Mouse (Mus musculus) right cerebral cortex, postnatal 25 days (tissue): ENCODE data around the gene Fam78b.

ENCODE experiments used
- DNase-seq: peaks from one replicate; pipeline ENCODE4 v3.0.0; 2022

Fam78b gene

GRCm38 (mm10) chr1:167102046-167102445 is 100.8 kb downstream of the Fam78b start:
- DNase-seq: no peak

GRCm38 (mm10) chr1:167102566-167102965 is 101.3 kb downstream of the Fam78b start:
- DNase-seq: no peak

DNA sequence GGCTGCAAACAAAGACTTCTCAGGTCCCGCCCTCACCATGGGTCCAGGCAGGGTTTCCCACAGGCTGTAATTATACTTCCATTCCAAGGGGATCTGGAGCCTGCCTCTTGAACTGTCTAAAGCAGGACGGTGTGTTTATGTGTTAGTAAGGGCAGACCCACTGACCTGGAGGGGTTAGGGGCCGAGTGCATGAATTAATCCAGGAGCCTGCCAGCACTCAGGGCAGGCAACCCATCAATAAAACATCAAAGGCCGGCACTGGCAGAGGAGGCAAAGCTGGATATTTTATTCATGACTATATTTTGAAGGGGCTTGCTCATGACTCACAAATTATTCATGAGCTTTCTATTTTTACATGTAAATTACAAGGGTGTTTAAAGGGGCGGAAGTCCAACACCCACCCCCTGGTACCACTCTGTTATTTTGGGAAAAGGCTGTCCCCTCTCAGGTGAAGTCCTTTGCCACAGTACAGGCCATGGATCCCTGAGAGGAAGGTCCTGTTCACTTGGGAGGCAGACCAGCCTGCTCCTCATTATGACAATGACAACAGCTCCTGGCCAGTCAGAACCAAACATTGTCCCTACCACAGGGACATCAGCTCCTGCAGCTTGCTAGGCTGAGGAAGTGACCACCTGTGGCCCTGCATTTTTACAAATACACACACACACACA is 103.9 kb downstream of the Fam78b start:
- no peak for DNase-seq

DNA sequence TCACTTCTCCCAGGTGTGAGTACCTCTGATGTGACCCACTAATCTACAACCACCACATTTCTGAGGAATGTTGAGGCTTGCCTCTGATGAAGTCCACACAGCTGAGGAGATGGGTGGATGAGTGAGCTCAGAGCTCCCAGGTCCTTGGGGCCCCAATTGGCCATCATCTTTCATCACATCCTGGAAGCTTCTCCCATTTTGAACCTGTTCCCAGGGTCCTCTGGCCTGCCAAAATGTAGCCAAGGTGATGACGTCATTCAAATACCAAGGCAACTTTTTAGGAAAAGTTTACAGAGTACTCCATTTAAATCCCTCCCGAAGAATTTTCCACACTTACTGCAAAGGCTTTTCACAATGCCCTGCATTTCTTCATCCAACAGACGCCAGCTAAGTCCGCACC is 104.7 kb downstream of the Fam78b start:
- no peak for DNase-seq

DNA sequence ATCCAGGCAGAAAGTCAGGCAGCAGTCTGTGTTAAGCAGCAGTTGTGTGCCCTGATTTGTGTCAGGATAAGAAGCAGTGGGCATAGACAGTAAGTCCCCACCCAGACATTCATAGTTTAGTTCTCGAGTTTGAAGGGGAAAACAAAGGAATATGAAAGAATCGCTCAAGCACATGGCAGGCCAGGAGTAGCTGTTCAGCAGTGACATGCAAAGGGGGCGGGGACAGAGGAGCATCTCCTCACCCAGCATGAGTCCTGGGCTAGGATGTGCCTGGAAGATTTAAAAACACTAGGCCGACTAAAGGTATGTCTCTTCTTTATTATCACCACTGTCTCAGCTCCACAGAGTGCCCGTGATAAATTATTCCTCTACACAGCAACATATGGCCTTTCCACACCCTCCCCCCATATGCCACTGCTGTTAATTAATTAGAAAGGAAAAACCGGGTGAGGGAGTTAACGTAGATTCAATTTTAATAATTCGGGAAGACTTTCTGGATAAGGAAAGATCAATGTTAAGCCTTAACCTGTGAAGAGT is 107.8 kb downstream of the Fam78b start:
- no peak for DNase-seq

DNA sequence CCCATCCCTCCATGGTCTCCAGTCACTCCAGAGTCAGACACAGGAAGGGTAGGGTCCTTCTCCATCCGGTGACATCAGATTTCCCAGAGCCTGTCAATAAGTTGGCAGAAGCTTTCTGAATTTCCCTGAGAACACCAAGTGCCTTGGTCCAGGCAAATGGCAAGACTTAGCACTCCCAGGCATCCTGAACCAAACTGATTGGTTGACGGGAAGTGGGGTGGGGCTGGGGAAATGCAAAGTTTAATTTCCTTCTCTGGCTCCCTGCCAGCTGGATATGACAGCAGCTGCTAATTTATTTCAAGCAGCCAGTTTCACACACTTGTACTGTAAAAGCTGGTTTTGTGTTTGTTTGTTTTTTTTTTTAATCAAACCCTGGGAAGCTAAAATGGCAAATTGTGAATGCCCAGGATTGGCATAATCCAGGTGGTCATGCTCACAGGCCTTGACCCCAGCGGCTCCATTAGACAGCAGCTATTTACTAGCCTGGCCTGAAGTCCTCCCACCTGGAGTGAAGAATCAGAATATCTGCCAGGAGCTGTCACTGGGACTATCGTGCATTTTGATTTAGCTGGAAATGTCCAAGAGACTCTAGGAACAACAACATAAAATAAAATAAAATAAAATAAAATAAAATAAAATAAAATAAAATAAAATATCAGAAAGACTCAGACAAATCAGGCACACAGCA is 113.3 kb downstream of the Fam78b start:
- no peak for DNase-seq

DNA sequence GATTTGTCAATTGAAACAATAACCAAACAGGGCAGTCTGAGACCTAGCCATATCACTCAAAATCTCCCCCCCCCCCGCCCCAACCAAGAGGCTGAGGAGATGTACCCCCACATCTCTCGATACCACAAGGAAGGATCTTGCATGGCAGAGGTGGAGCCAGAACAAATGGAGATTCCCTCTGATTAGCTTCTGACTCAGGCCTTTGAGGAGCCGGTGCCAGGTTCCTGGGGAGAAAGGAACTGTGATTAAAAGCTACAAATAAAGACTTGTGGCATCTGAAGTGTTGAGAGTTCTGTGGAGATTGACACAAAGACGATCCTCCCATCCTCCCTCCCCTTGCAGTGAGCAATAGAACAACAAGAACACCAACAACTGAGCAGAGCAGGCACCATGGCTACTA is 113.9 kb downstream of the Fam78b start:
- DNase-seq: no peak

- no peak for DNase-seq
These were observed 115.5 kb downstream of the Fam78b start for GRCm38 (mm10) chr1:167116733-167117132.

DNA sequence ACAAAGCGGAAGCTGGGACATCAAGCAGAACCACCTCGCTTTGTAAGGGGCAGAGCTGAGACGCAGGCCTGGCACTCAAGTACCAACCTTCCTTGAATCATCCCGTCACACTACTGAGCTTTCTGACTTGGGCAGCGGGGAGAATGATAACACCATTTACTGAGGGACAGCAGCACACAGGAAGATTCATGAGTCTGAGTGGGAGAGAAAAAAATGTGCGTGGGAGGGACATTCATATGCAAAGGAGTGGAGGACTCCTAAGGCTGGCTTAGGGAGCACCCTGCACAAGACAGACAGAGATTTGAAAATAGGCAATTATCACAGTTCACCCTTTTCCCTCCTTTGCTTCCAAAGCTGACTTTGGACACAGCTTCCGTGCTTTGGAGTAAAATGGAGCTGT is 117.8 kb downstream of the Fam78b start:
- DNase-seq: no peak

- peak; percentile 30 for DNase-seq
These were observed 118.2 kb downstream of the Fam78b start for GRCm38 (mm10) chr1:167119439-167119838.

- no peak for DNase-seq
These were observed 121.2 kb downstream of the Fam78b start for GRCm38 (mm10) chr1:167122436-167122835.

- no peak for DNase-seq
These were observed 122.3 kb downstream of the Fam78b start for GRCm38 (mm10) chr1:167123551-167123950.

DNA sequence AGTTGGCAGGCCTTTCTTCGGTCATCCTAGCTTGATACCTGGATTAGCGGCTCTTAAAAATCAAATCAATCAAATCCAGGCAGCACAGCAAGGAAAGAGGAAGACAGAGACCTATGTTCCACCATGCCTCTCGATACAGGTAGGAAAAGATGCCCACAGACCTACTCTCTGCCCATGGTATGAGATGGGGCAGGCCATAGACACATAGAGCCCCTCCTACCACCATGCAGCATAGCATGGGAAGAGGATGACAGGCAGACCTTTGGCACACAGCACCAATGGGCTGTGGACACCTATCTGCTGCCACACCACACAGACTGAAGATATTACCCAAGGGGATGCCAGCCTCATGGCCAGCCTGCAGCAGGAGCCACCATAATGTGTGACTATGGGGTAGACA is 124.7 kb downstream of the Fam78b start:
- no peak for DNase-seq

DNA sequence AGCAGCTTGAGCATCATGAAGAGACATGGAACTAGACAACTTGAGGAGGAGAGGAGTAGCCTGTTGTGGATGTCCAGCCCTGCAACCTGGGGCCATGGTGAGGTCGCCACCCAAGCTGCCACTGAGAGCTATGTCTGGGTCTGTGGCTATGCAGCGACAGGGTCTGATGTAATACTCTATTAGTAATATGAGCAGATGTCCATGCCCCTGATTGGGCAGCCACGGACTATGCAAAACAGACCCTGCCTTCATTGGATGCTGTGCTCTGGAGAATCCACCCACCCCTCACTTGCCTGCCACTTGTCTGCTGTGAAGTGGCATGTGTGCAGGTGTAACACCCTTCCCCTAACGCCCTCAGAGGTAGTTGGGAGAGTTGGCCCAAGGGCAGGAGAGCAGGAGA is 125.1 kb downstream of the Fam78b start:
- no peak for DNase-seq

DNA sequence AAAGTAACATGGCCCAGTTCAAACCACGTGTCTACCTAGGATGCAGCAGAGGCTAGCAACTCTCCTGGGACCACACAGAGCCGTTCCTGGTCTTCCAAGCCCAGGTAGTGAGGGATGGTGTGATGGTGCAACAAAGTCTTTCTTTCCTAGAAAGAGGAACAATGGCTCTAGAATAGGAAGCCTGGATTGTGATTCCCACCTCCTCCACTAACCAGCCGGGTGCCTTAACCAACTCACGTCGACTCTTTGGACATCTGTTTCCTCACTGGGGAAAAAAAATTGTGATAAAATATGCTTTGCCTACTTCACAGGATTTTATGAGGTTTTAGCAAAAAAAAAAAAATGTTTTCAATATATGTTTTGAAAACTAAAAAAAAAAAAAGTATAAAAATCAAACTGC is 134.5 kb downstream of the Fam78b start:
- no peak for DNase-seq
